In genomic region chrX:36630771-36631170, GRCm38 (mm10) we compare ENCODE assay signal across 1 mouse cellular context.
TF ChIP-seq lines count a peak whose summit lies in the region.

No protein-coding gene starts in this region.

TF ChIP-seq in MEL, 35 proteins besides CTCF, POLR2A, EP300 and RAD21:
- TF ChIP-seq SMC3 (IDR thresholded peaks at IDR 0.05; ENCODE audit: low read depth, low read length) (peak; percentile 46), ZC3H11A (IDR thresholded peaks at IDR 0.05; ENCODE audit: low read depth, low read length) (peak; percentile 21; the same call in 1 of the 2 replicates), MYC (IDR thresholded peaks at IDR 0.05; ENCODE audit: low read depth, low read length) (0 out of 2 replicates have a peak, but pooled peaks have one; percentile 42), ETS1 (IDR thresholded peaks at IDR 0.05; ENCODE audit: low read depth, low read length) (no peak)
